Mouse (Mus musculus): ENCODE data around the gene Cntfr. TPM values are rescaled to one million over a fixed set of nuclear protein-coding genes. Genes with fewer than 3 reads are reported as not detected.
A peak's percentile ranks its signal among the peaks of the same experiment; 100 is the strongest.

Gene Cntfr
- polyA plus RNA-seq, 1 experiment from 2014 or later, result 6.7 TPM

DNA sequence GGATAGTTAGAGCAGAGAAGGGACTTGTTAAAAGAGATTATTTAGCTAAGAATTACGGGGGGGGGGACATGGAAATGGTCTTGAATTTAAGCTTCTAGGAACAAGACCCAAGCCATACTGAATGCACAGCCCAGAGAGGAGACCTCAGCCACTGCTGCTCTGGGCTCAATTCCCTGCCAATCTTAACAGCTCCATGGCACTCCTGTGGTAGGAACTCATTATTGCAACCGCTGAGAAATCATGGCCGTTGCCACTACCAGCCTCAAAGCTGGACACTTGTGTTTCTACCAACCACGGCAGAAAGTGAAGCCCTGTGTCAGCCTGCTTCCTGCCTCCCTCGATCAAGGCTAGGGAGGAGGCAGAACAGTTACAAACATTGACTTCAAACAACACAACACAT is 51.4 kb downstream of the Cntfr start:
- TF ChIP-seq CTCF (IDR thresholded peaks at IDR 0.05), result no peak
- POLR2A ChIA-PET, result no interaction called here
- ATAC-seq (peak; percentile 60), DNase-seq (ENCODE audit: low read depth, low spot score) (no peak)
- in situ Hi-C loops (cut with MboI; ENCODE audit: low pct_unique_long_range_greater_than_20kb), result loop anchor here (5.0 kb wide), 1 partner anchor 33 kb away; no protein-coding TSS in a partner anchor
- CTCF ChIA-PET, result interaction anchor here (1.0 to 2.4 kb wide), 5 partner anchors 26 to 176 kb away, joined by 3 to 12 read pairs (median 4); no protein-coding TSS in a partner anchor
- H3K27me3 ChIP-seq, result no peaks in the 10 kb centered on the region

DNA sequence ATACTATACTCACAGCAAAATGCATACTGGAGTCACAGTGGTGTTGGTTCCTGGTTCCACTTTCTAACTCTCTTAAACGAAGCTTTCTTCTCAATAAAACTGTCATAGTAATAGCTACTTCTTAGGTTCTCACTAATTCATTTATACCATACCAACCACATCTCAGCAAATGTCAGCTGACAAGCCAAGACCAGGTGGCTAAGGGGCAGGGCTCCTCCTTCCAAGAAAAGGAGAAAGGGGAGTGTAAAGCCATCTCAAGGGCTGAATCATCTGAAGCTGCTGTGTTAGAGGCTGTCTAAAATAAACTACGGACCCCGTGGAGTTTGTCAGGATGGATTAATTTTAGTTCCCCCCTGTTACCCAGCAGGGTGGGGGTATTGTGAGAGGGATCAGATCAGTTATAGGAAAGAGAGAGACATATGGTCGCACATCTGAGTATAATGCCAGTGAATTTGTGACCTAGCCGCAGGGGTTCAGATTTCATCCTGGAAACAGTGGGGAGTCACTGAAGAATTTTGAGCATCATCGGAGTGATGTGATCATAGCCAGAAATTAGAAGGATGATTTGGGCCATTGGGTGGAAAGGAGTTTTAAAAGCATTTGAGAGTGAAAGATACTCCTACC is 55.6 kb downstream of the Cntfr start:
- H3K27me3 ChIP-seq, result no peaks in the 10 kb centered on the region
- no peak for ATAC-seq
- no peak for DNase-seq (ENCODE audit: low read depth, low spot score)
- in situ Hi-C loops (cut with MboI; ENCODE audit: low pct_unique_long_range_greater_than_20kb), result no loop called here
- TF ChIP-seq CTCF (IDR thresholded peaks at IDR 0.05), result no peak
- CTCF ChIA-PET, result interaction anchor here (1.1 to 1.7 kb wide), 3 partner anchors 12 to 119 kb away, joined by 3 to 7 read pairs (median 4); no protein-coding TSS in a partner anchor
- POLR2A ChIA-PET, result no interaction called here

DNA sequence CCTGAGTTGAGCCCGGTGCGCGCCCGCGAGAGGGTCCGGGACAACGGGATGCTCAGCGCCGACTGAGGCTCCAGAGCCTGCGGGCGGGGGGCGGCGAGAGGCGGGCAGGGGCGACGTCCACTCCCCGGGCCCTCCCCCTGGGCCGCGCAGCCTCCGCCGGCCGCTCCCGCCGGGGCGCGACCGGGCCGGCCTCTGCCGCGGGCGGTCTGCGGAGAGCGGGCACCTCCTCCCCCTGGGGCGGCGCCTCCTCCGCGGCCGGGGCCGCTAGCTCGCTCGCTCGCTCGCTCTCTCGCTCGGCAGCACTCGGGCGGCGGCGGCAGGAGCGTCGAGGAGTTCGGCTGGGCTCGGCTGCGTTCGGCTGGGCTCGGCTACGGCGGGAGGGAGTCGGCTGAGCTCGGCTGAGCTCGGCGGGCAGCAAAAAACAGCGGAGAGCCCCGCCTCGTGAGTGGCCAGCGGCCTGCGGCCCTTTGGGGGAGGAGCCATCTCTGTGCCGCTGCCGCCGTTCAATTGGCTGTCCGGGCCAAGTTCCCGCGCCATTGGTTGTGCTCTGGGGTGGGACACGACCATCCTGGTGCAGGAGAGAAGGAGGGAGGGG is 56.9 kb downstream of the Cntfr start, which contains the start of gene Enho:
TSS of gene Enho (minus strand) at position 412 of the 595 bp plus-strand sequence.
- peak; percentile 89 for ATAC-seq
- TF ChIP-seq CTCF (IDR thresholded peaks at IDR 0.05), result no peak
- CTCF ChIA-PET, result no interaction called here
- POLR2A ChIA-PET, result no interaction called here
- H3K27me3 ChIP-seq, result no peaks in the 10 kb centered on the region
- in situ Hi-C loops (cut with MboI; ENCODE audit: low pct_unique_long_range_greater_than_20kb), result no loop called here
- peak; percentile 55 for DNase-seq (ENCODE audit: low read depth, low spot score)

DNA sequence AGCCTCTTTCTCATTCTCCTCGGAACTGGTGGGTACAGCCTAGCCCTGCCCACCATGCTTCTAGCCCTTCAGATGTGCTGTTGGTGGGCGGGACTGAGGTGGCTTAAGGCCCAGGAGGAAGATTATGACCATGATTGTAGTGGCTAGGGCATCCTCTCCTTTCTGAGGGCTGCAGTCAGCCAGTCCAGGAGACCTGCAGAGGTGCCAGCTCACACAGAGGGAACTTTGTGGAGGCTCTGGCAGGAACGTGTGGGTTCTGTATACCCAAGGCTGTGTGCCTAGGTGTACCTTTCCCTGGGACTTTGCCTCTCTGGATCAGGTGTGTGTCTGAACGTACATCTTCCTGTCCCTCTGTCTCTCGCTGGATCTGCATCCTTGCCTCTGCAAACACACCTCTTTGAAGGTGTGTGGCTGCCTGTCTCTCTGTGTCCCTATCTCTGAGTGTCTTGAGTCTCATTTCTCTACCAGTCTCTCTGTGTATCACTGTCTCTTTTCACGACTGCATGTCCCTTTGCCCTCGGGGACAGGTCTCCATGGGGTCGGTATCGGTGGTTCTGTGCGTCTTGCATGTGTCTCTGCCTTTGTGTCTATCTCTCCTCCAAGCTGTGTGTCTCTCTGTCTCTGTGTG is 57.6 kb downstream of the Cntfr start:
- DNase-seq (ENCODE audit: low read depth, low spot score), result no peak
- no peak for TF ChIP-seq CTCF (IDR thresholded peaks at IDR 0.05)
- CTCF ChIA-PET, result no interaction called here
- no peak for ATAC-seq
- no peaks in the 10 kb centered on the region for H3K27me3 ChIP-seq
- POLR2A ChIA-PET, result no interaction called here
- in situ Hi-C loops (cut with MboI; ENCODE audit: low pct_unique_long_range_greater_than_20kb), result no loop called here

DNA sequence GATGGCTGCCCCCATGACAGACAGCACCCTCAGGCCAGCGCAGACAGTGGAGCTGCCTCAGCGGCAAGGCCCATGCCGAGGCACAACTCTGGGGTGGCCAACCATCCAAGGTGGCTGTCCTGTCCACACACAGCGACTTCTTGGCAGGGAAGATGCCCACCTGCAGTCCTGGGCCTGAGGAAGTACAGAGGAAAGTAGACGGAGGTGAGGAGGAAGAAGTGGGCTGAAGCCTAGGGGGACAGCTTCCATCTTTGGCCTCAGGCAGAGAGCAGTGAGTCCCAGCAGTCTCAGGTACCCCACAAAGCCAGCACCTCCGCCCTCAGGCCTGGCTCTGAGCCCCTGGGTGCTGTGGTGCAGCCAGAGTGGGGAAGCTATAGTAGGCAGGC is 58.1 kb downstream of the Cntfr start:
- DNase-seq (ENCODE audit: low read depth, low spot score) (no peak), ATAC-seq (no peak)
- ChIA-PET CTCF (no interaction called here), POLR2A (no interaction called here)
- in situ Hi-C loops (cut with MboI; ENCODE audit: low pct_unique_long_range_greater_than_20kb), result no loop called here
- no peaks in the 10 kb centered on the region for H3K27me3 ChIP-seq
- no peak for TF ChIP-seq CTCF (IDR thresholded peaks at IDR 0.05)

DNA sequence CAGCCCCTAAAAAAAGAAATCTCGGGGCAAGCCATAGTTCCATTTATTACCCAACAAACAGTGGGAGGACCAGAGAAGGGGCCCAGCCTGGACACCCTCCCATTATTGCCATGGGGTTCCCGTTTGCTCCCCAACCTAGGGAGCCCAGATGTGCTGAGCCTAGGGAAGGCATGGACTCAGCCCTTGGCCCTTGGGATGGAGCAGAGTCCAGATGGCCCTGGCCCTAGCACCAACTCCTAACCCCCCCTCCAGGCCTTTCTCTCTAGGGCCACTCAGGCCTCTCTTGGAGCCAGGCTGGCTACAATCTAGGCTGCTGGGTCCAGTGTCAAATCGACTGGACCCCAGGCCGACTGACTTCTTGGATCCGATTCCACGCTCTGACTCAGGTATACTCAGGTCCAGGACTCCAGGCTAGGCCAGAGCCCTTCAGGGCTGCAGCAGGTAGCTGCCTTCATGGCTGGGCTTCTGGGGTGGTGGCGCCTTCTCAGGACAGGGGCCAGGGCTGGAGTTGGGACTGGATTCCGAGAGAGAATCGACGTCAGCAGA is 58.6 kb downstream of the Cntfr start:
- TF ChIP-seq CTCF (IDR thresholded peaks at IDR 0.05), result no peak
- ATAC-seq, result no peak
- POLR2A ChIA-PET, result no interaction called here
- in situ Hi-C loops (cut with MboI; ENCODE audit: low pct_unique_long_range_greater_than_20kb), result no loop called here
- H3K27me3 ChIP-seq, result no peaks in the 10 kb centered on the region
- DNase-seq (ENCODE audit: low read depth, low spot score), result no peak
- CTCF ChIA-PET, result no interaction called here

DNA sequence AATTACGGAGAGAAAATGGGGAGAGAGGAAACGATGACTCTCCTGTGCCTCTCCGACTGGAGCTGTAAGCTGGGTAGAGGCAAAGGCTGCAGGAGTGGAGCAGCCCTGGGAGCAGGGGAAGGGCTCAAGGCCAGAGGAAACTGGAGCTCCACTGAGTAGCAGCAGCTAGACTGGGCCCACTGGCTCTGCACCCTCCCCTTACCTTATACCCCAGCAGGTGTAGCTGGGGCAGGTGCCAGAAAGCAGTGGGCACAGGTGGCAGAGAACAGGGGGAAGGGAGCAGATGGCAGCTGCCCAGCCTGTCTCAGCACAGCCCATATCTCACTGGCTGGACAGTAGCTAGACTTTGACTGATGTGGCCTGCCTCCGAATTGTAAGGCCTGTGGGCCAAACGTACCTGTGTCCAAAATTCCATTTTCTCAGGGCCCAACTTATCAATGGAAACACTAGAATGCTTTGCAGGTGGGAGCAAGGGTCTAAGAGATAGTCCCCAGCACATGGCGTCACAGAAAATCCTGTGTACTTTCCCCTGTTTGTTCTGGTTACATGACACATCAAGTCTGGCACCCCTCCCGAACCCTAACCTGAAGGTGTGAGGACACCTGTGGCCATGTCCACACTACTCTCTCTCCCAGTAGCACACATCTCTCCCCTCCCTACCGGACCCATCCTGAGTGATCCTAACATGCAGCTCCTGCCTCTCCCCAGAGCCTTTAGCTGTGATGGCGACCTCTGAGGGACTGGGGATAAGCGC is 59.8 kb downstream of the Cntfr start:
- H3K27me3 ChIP-seq, result no peaks in the 10 kb centered on the region
- ChIA-PET CTCF (interaction anchor here (0.7 to 1.5 kb wide), 5 partner anchors 9 to 168 kb away, joined by 3 to 5 read pairs (median 3); no protein-coding TSS in a partner anchor), POLR2A (no interaction called here)
- DNase-seq (ENCODE audit: low read depth, low spot score) (no peak), ATAC-seq (no peak)
- TF ChIP-seq CTCF (IDR thresholded peaks at IDR 0.05), result no peak
- in situ Hi-C loops (cut with MboI; ENCODE audit: low pct_unique_long_range_greater_than_20kb), result no loop called here

DNA sequence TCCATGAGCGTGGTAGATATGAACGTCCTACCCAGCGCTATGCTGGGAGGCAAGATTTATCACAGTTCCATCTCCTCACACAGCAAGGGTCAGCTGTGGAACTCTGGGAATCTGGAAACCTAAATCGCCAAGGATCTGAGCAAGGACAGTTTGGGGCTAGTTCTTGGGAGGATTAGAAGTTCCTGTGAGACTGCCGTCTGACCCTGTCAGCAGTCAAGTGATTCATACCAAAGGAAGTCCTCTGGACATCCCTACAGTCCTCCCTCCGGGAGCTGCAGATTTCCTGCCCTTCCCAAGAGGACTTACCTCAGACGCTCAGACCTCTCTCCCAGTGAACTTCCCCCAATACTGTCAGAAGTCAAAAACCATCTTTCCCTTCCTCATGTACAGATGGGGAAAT is 60.5 kb downstream of the Cntfr start:
- CTCF ChIA-PET, result interaction anchor here (0.7 to 1.5 kb wide), 5 partner anchors 15 to 168 kb away, joined by 3 to 5 read pairs (median 3); no protein-coding TSS in a partner anchor
- H3K27me3 ChIP-seq, result no peaks in the 10 kb centered on the region
- no peak for TF ChIP-seq CTCF (IDR thresholded peaks at IDR 0.05)
- no peak for DNase-seq (ENCODE audit: low read depth, low spot score)
- in situ Hi-C loops (cut with MboI; ENCODE audit: low pct_unique_long_range_greater_than_20kb), result no loop called here
- ATAC-seq, result no peak
- POLR2A ChIA-PET, result no interaction called here

DNA sequence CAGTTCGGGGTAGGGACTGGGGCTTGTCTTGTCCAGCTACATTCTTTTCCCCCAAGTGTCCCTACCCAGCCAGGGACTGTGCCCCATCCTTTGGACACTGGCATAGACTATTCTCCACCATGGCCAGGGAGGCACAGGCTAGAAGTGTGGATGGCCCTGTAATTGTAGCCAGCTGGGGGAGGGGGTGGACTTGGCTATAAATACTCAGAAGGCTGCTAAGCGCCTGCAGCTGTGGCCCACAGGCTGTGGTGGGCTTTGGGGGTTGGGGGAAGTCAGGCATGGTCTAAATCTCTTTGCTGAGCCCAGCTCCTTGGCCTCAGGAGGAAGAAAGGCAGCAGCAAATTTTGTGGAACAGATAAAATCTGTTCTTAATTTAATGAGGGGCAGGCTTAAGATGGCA is 61.0 kb downstream of the Cntfr start:
- in situ Hi-C loops (cut with MboI; ENCODE audit: low pct_unique_long_range_greater_than_20kb), result no loop called here
- H3K27me3 ChIP-seq, result no peaks in the 10 kb centered on the region
- DNase-seq (ENCODE audit: low read depth, low spot score), result no peak
- POLR2A ChIA-PET, result no interaction called here
- no peak for TF ChIP-seq CTCF (IDR thresholded peaks at IDR 0.05)
- no peak for ATAC-seq
- CTCF ChIA-PET, result interaction anchor here (1.0 to 1.5 kb wide), 2 partner anchors 15 to 18 kb away, joined by 3 to 4 read pairs; no protein-coding TSS in a partner anchor

DNA sequence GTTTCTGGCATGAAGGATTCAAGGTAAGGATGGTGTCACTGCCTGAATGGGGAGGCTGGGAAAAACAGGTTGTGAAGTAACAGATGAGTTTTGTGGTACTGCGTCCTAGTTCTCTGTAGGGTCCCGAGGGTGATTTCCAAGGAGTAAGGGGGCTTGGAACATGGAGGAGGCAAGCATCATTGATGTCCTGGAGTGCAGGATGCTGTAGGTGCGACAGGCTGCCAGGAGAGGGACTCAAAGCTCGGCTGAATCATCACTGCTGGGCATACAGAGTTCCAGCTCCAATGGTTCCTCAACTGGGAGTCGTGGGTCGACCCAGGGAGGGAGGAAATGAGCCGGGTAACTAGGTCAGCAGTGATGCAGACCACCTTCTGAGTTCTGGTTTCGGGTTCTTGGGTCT is 61.7 kb downstream of the Cntfr start:
- ChIA-PET POLR2A (no interaction called here), CTCF (interaction anchor here (1.0 to 1.3 kb wide), 2 partner anchors 16 to 73 kb away, joined by 3 read pairs; no protein-coding TSS in a partner anchor)
- in situ Hi-C loops (cut with MboI; ENCODE audit: low pct_unique_long_range_greater_than_20kb), result no loop called here
- DNase-seq (ENCODE audit: low read depth, low spot score), result no peak
- no peak for TF ChIP-seq CTCF (IDR thresholded peaks at IDR 0.05)
- H3K27me3 ChIP-seq, result no peaks in the 10 kb centered on the region
- ATAC-seq, result no peak

Data from Patski (cell line).